Mouse (Mus musculus) kidney, embryonic 16.5 days (tissue): ENCODE measurements around the gene Gpr84. TPM values are rescaled to one million over a fixed set of nuclear protein-coding genes. Genes with fewer than 3 reads are reported as not detected.
"Not testable (repeated sequence)": the region's sequence is repeated elsewhere in the genome, so short reads cannot be mapped to it uniquely, and the experiment has no call there.

Experiments
- ATAC-seq: fragments of 200-750 bp; cut with Nextera tagmentation; 2 replicates; pipeline ENCODE4 v1.8.0; 2017; ENCODE audit warnings: moderate TSS enrichment; ENCODE audit not compliant: low FRiP score, low TSS enrichment
- H3K27ac ChIP-seq: fragments of 300-500 bp; sonication (generic); 2 replicates; pipeline ENCODE4 v1.5.1; 2014; ENCODE audit warnings: low read length
- H3K27me3 ChIP-seq: fragments of 300-500 bp; sonication (generic); 2 replicates; pipeline ENCODE4 v1.6.1; 2014; ENCODE audit warnings: low read length, control low read depth, mixed read lengths; ENCODE audit not compliant: insufficient read depth
- H3K36me3 ChIP-seq: fragments of 300-500 bp; sonication (generic); 2 replicates; pipeline ENCODE4 v1.6.1; 2014; ENCODE audit warnings: low read length, control low read depth, mixed read lengths; ENCODE audit not compliant: insufficient read depth
- H3K4me1 ChIP-seq: fragments of 300-500 bp; sonication (generic); 2 replicates; pipeline ENCODE4 v1.6.1; 2014; ENCODE audit warnings: low read length, control low read depth, mixed read lengths; ENCODE audit not compliant: insufficient read depth
- H3K4me2 ChIP-seq: fragments of 300-500 bp; sonication (generic); replicated peaks from 2 replicates; pipeline ENCODE4 v1.6.1; 2014; ENCODE audit warnings: low read depth, low read length
- H3K4me3 ChIP-seq: fragments of 300-500 bp; sonication (generic); 2 replicates; pipeline ENCODE4 v1.5.1; 2014; ENCODE audit warnings: mild to moderate bottlenecking, low read length
- H3K9ac ChIP-seq: fragments of 300-500 bp; sonication (generic); replicated peaks from 2 replicates; pipeline ENCODE4 v1.6.1; 2014; ENCODE audit warnings: low read length
- H3K9me3 ChIP-seq: fragments of 300-500 bp; sonication (generic); 2 replicates; pipeline ENCODE4 v1.6.1; 2016; ENCODE audit warnings: low read length, control low read depth
- WGBS: fragments of 180-500 bp; shearing (Covaris S2); extraction: QIAGEN DNeasy Blood & Tissue Kit; methylation state at CpG from one replicate; pipeline ENCODE4 v1.1.7; 2014; 5-methylcytosine and 5-hydroxymethylcytosine counted together
- polyA plus RNA-seq: library from polyadenylated mRNA; unstranded; fragments of >200 nt; fragmentation: Nextera tagmentation; extraction: Ambion mirVana; gene quantifications from 2 replicates; pipeline ENCODE4 v1.2.1, GENCODE M21; 2015

Gpr84 gene
- polyA plus RNA-seq, 1 experiment from 2014 or later: 0.30 TPM

- H3K27me3 ChIP-seq: no peaks in the 10 kb centered on the region
- no peak overlapping the region for H3K9ac ChIP-seq
- peaks cover 33% of the 10 kb centered on the region for H3K4me1 ChIP-seq
- H3K9me3 ChIP-seq: no peaks in the 10 kb centered on the region
- ATAC-seq: no peak
- no peak overlapping the region for H3K4me2 ChIP-seq
- no peaks in the 10 kb centered on the region for H3K36me3 ChIP-seq
- no peak overlapping the region for H3K27ac ChIP-seq
- no peak overlapping the region for H3K4me3 ChIP-seq
- WGBS: 91% methylated on average over 3 of the region's 3 CpGs
Measured at GRCm38 (mm10) chr15:103281465-103282205, 28.8 kb downstream of the Gpr84 start.

GRCm38 (mm10) chr15:103280817-103281464 is 29.5 kb downstream of the Gpr84 start:
- Histone ChIP-seq H3K4me2 (no peak overlapping the region), H3K9ac (no peak overlapping the region), H3K36me3 (no peaks in the 10 kb centered on the region), H3K27ac (0 out of 2 replicates have a peak overlapping the region, but pooled peaks have one; percentile 25), H3K9me3 (no peaks in the 10 kb centered on the region), H3K4me1 (peaks cover 29% of the 10 kb centered on the region), H3K4me3 (no peak overlapping the region), H3K27me3 (no peaks in the 10 kb centered on the region)
- WGBS: 53% methylated on average over 3 of the region's 3 CpGs
- no peak for ATAC-seq

- Histone ChIP-seq H3K4me2 (no peak overlapping the region), H3K9ac (no peak overlapping the region), H3K27ac (no peak overlapping the region), H3K27me3 (no peaks in the 10 kb centered on the region), H3K36me3 (no peaks in the 10 kb centered on the region), H3K9me3 (no peaks in the 10 kb centered on the region), H3K4me1 (peaks cover 17% of the 10 kb centered on the region), H3K4me3 (no peak overlapping the region)
- ATAC-seq: no peak
- WGBS: 38% methylated on average over 3 of the region's 3 CpGs
Measured at GRCm38 (mm10) chr15:103279750-103280149, 30.7 kb downstream of the Gpr84 start.

GRCm38 (mm10) chr15:103277949-103278348 is 32.5 kb downstream of the Gpr84 start:
- Histone ChIP-seq H3K9me3 (no peaks in the 10 kb centered on the region), H3K4me1 (peaks cover 25% of the 10 kb centered on the region), H3K9ac (peak overlapping the region; percentile 33; the same call in 1 of the 2 replicates), H3K4me2 (no peak overlapping the region), H3K27me3 (no peaks in the 10 kb centered on the region), H3K4me3 (no peak overlapping the region), H3K27ac (no peak overlapping the region), H3K36me3 (no peaks in the 10 kb centered on the region)
- 23% methylated on average over 7 of the region's 7 CpGs for WGBS
- ATAC-seq: no peak

DNA sequence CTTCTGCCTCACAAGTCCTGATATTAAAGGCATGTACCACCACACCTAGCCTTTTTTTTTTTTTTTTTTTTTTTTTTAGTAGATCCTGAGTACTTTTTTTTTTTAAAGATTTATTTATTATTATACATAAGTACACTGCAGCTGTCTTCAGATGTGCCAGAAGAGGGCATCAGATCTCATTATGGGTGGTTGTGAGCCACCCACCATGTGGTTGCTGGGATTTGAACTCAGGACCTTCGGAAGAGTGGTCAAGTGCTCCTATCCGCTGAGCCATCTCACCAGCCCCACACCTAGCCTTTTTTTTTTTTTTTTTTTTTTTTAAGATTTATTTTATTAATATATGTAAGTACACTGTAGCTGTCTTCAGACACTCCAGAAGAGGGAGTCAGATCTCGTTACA is 34.5 kb downstream of the Gpr84 start:
- H3K27ac ChIP-seq, H3K9me3 ChIP-seq, H3K4me3 ChIP-seq, H3K4me2 ChIP-seq, H3K9ac ChIP-seq, H3K27me3 ChIP-seq, H3K36me3 ChIP-seq, ATAC-seq: not testable (repeated sequence)
- 86% methylated on average over 3 of the region's 3 CpGs for WGBS
- H3K4me1 ChIP-seq: peaks cover 22% of the 10 kb centered on the region

- no peaks in the 10 kb centered on the region for H3K36me3 ChIP-seq
- peak within 1 kb of the TSS; percentile 89 for H3K4me3 ChIP-seq
- H3K9me3 ChIP-seq: no peaks in the 10 kb centered on the region
- ATAC-seq: peak; percentile 99
- H3K27me3 ChIP-seq: no peaks in the 10 kb centered on the region
- H3K4me1 ChIP-seq: peaks cover 10% of the 10 kb centered on the region
- under 1% methylated on average over 38 of the region's 38 CpGs for WGBS
- H3K9ac ChIP-seq: peak within 1 kb of the TSS; percentile 89
- peak within 1 kb of the TSS; percentile 66; the same call in 1 of the 2 replicates for H3K27ac ChIP-seq
- peak within 1 kb of the TSS; percentile 70 for H3K4me2 ChIP-seq
Measured at GRCm38 (mm10) chr15:103272419-103273279, 37.8 kb downstream of the Gpr84 start, which contains the start of gene Copz1. Copz1 (plus strand) TSS chr15:103272714.

GRCm38 (mm10) chr15:103268903-103269302 is 41.5 kb downstream of the Gpr84 start:
- peaks cover 6% of the 10 kb centered on the region for H3K4me1 ChIP-seq
- H3K27ac ChIP-seq: no peak overlapping the region
- no peak for ATAC-seq
- H3K36me3 ChIP-seq: no peaks in the 10 kb centered on the region
- H3K4me2 ChIP-seq: no peak overlapping the region
- no peaks in the 10 kb centered on the region for H3K9me3 ChIP-seq
- H3K27me3 ChIP-seq: no peaks in the 10 kb centered on the region
- H3K9ac ChIP-seq: no peak overlapping the region
- no peak overlapping the region for H3K4me3 ChIP-seq
- 76% methylated on average over 4 of the region's 4 CpGs for WGBS

DNA sequence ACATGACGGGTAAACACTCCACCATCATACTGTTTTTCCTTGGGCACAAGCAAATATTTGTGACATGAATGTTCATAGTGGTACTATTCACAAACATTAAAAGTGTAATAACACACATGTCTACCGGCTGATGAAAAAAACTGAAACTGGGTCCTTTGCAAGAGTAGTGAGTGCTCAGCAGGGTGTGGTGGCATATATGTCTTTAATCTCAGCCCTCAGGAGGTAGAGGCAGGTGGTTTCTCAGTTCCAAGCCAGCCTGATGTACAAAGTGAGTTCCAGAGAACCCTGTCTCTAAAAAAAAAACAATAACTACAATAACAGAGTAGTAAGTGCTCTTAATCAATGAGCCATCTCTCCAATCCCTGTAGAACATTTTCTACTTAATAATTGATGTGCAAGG is 45.6 kb downstream of the Gpr84 start:
- WGBS: 90% methylated on average over 2 of the region's 2 CpGs

DNA sequence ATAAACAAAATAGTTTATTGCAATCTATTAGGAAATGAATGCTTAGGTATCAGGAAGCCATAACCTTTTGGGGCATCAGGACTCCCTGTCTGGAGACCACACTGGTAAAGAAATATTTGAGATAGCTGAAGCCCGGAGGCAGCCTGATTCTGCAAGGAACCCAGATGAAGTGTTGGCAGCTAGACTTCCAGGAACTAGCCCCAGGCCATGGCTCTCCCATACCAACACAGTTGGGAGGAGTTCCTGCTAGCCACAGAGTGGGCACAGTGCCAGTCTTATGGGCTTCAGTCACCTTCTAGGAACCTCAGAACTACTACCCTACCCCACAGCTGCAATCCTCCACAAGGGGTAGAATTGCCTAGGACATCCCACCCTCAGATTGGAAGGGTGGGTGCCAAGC is 50.4 kb downstream of the Gpr84 start:
- no peak overlapping the region for H3K4me2 ChIP-seq
- no peaks in the 10 kb centered on the region for H3K36me3 ChIP-seq
- no peak overlapping the region for H3K27ac ChIP-seq
- no peak overlapping the region for H3K9ac ChIP-seq
- H3K9me3 ChIP-seq: no peaks in the 10 kb centered on the region
- 67% methylated on average over 1 of the region's 1 CpGs for WGBS
- no peak for ATAC-seq
- H3K4me1 ChIP-seq: peaks cover 17% of the 10 kb centered on the region
- no peaks in the 10 kb centered on the region for H3K27me3 ChIP-seq
- no peak overlapping the region for H3K4me3 ChIP-seq

More for the DNA sequence above, 45.6 kb downstream of the Gpr84 start:
- Histone ChIP-seq H3K4me2 (no peak overlapping the region), H3K4me1 (no peaks in the 10 kb centered on the region), H3K36me3 (no peaks in the 10 kb centered on the region), H3K9me3 (no peaks in the 10 kb centered on the region), H3K9ac (no peak overlapping the region), H3K27me3 (no peaks in the 10 kb centered on the region), H3K4me3 (no peak overlapping the region), H3K27ac (no peak overlapping the region)
- ATAC-seq: no peak
